Mouse (Mus musculus): Measurements from ENCODE around the gene Ly6g5c. TPM values are rescaled to one million over a fixed set of nuclear protein-coding genes. Genes with fewer than 3 reads are reported as not detected.
A peak's percentile ranks its signal among the peaks of the same experiment; 100 is the strongest.

Ly6g5c gene
- polyA plus RNA-seq, 1 experiment from 2014 or later, result not detected

DNA sequence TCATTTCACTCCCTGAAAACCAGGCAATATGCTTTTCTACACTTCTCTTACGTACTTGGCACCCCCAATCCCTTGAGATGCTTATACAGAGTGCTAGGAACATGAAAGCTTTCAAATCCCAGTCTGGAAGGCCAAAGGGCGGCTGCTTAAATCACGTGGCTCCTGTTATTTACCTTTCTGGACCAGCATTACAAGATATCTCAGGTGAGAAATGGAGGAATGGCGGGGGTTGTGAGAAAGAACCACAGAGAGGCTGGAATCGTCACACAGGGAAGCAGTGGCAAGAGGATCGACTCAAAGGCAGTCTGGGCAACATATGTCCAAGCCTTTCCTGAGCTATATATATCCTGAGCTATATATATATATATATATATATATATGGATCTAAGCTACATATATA, 17.5 kb downstream of the Ly6g5c start:
- H3K36me3 ChIP-seq, result peaks cover 41% of the 10 kb centered on the region
- H3K4me3 ChIP-seq, result peak overlapping the region; percentile 64
- no peaks in the 10 kb centered on the region for H3K9me3 ChIP-seq (replicated peaks)
- H3K27ac ChIP-seq, result 0 out of 2 replicates have a peak overlapping the region, but pooled peaks have one; percentile 54
- H3K4me1 ChIP-seq, result peaks cover 45% of the 10 kb centered on the region
- 37% methylated on average over 6 of the region's 6 CpGs for WGBS
- H3K27me3 ChIP-seq (ENCODE audit: low read depth, poor library complexity, severe bottlenecking), result no peaks in the 10 kb centered on the region
- no peak for DNase-seq (ENCODE audit: low spot score)

- under 1% methylated on average over 36 of the region's 36 CpGs for WGBS
- peaks cover 44% of the 10 kb centered on the region for H3K4me1 ChIP-seq
- H3K27me3 ChIP-seq (ENCODE audit: low read depth, poor library complexity, severe bottlenecking), result no peaks in the 10 kb centered on the region
- H3K4me3 ChIP-seq, result peak within 1 kb of the TSS; percentile 64
- DNase-seq (ENCODE audit: low spot score), result peak; percentile 83
- peaks cover 44% of the 10 kb centered on the region for H3K36me3 ChIP-seq
- H3K27ac ChIP-seq, result peak within 1 kb of the TSS; percentile 89
- no peaks in the 10 kb centered on the region for H3K9me3 ChIP-seq (replicated peaks)
Observed at GRCm38 (mm10) chr17:35126206-35126611, 18.1 kb downstream of the Ly6g5c start, which contains the start of gene D17H6S53E. D17H6S53E (plus strand) TSS chr17:35126373.

- peaks cover 44% of the 10 kb centered on the region for H3K36me3 ChIP-seq
- H3K27ac ChIP-seq, result peak overlapping the region; percentile 89
- WGBS, result 75% methylated on average over 13 of the region's 13 CpGs
Observed at GRCm38 (mm10) chr17:35127017-35127416, 18.9 kb downstream of the Ly6g5c start.

GRCm38 (mm10) chr17:35128996-35129395, 20.9 kb downstream of the Ly6g5c start:
- H3K4me1 ChIP-seq, result peaks cover 36% of the 10 kb centered on the region
- no peak overlapping the region for H3K27ac ChIP-seq
- H3K4me3 ChIP-seq, result no peak overlapping the region
- H3K9me3 ChIP-seq (replicated peaks), result no peaks in the 10 kb centered on the region
- WGBS, result 77% methylated on average over 11 of the region's 11 CpGs
- no peaks in the 10 kb centered on the region for H3K27me3 ChIP-seq (ENCODE audit: low read depth, poor library complexity, severe bottlenecking)
- H3K36me3 ChIP-seq, result peaks cover 34% of the 10 kb centered on the region
- no peak for DNase-seq (ENCODE audit: low spot score)

More at GRCm38 (mm10) chr17:35127017-35127416, 18.9 kb downstream of the Ly6g5c start:
- DNase-seq (ENCODE audit: low spot score), result no peak
- Histone ChIP-seq H3K4me1 (peaks cover 41% of the 10 kb centered on the region), H3K4me3 (peak overlapping the region; percentile 64), H3K9me3 (replicated peaks) (no peaks in the 10 kb centered on the region), H3K27me3 (ENCODE audit: low read depth, poor library complexity, severe bottlenecking) (no peaks in the 10 kb centered on the region)

GRCm38 (mm10) chr17:35131038-35131437, 23.0 kb downstream of the Ly6g5c start:
- Histone ChIP-seq H3K4me1 (peaks cover 27% of the 10 kb centered on the region), H3K4me3 (no peak overlapping the region), H3K27me3 (ENCODE audit: low read depth, poor library complexity, severe bottlenecking) (no peaks in the 10 kb centered on the region), H3K9me3 (replicated peaks) (no peaks in the 10 kb centered on the region), H3K36me3 (peaks cover 21% of the 10 kb centered on the region), H3K27ac (no peak overlapping the region)
- no peak for DNase-seq (ENCODE audit: low spot score)
- 91% methylated on average over 8 of the region's 8 CpGs for WGBS

GRCm38 (mm10) chr17:35131500-35132173, 23.6 kb downstream of the Ly6g5c start, which contains the start of gene Apom:
Apom (minus strand) TSS chr17:35132050.
- H3K9me3 ChIP-seq (replicated peaks), result no peaks in the 10 kb centered on the region
- peaks cover 26% of the 10 kb centered on the region for H3K4me1 ChIP-seq
- H3K27me3 ChIP-seq (ENCODE audit: low read depth, poor library complexity, severe bottlenecking), result no peaks in the 10 kb centered on the region
- H3K4me3 ChIP-seq, result no peak within 1 kb of the TSS
- H3K36me3 ChIP-seq, result peaks cover 21% of the 10 kb centered on the region
- DNase-seq (ENCODE audit: low spot score), result no peak
- no peak within 1 kb of the TSS for H3K27ac ChIP-seq
- WGBS, result 84% methylated on average over 15 of the region's 15 CpGs

DNA sequence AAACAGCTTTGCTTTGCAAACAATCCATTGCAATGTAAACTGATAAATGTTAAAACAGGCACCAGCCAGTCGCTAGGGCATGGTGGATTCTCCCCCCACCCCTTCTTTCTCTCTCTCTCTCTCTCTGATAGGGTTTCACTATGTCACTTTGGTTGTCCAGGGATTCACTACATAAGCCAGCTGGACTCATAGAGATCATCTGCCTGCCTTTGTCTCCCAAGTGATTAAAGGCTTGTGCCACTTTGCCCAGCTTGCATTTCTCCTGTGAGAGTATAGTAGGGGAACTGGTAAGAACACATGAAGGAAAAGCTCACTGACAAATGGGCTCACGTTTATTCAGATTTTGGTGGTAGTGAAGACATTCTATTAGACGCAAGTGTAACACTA, 24.1 kb downstream of the Ly6g5c start:
- H3K9me3 ChIP-seq (replicated peaks), result no peaks in the 10 kb centered on the region
- no peaks in the 10 kb centered on the region for H3K27me3 ChIP-seq (ENCODE audit: low read depth, poor library complexity, severe bottlenecking)
- H3K4me1 ChIP-seq, result peaks cover 26% of the 10 kb centered on the region
- H3K4me3 ChIP-seq, result no peak overlapping the region
- peaks cover 20% of the 10 kb centered on the region for H3K36me3 ChIP-seq
- DNase-seq (ENCODE audit: low spot score), result no peak
- WGBS, result 78% methylated on average over 3 of the region's 3 CpGs
- no peak overlapping the region for H3K27ac ChIP-seq

DNA sequence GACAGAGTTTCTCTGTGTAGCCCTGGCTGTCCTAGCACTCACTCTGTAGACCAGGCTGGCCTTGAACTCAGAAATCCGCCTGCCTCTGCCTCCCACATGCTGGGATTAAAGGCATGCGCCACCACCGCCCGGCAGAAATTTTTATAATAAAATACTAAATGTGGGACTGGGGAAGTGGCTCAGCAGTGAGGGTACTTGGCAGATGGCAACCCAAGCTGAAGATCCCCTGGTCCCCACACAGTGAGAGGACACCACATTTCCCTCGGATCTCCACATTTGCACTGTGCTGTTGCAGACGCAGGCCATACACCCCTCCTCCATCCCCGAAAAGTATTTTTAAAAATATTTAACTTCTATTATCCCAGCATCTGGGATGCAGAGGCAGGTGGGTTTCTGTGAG, 25.4 kb downstream of the Ly6g5c start:
- Histone ChIP-seq H3K4me1 (peaks cover 21% of the 10 kb centered on the region), H3K27ac (no peak overlapping the region), H3K27me3 (ENCODE audit: low read depth, poor library complexity, severe bottlenecking) (no peaks in the 10 kb centered on the region), H3K9me3 (replicated peaks) (no peaks in the 10 kb centered on the region), H3K4me3 (no peak overlapping the region), H3K36me3 (peaks cover 24% of the 10 kb centered on the region)
- 97% methylated on average over 7 of the region's 7 CpGs for WGBS
- DNase-seq (ENCODE audit: low spot score), result no peak

- peaks cover 32% of the 10 kb centered on the region for H3K36me3 ChIP-seq
- WGBS, result under 1% methylated on average over 66 of the region's 66 CpGs
- peak; percentile 96 for DNase-seq (ENCODE audit: low spot score)
- H3K27me3 ChIP-seq (ENCODE audit: low read depth, poor library complexity, severe bottlenecking), result no peaks in the 10 kb centered on the region
- peak within 1 kb of the TSS; percentile 97 for H3K27ac ChIP-seq
- H3K4me1 ChIP-seq, result peaks cover 14% of the 10 kb centered on the region
- no peaks in the 10 kb centered on the region for H3K9me3 ChIP-seq (replicated peaks)
- peak within 1 kb of the TSS; percentile 85 for H3K4me3 ChIP-seq
Observed at GRCm38 (mm10) chr17:35134801-35135590, 26.9 kb downstream of the Ly6g5c start, which contains the start of gene Bag6. Bag6 (plus strand) TSS chr17:35135178.

- WGBS, result under 1% methylated on average over 43 of the region's 43 CpGs
- peak overlapping the region; percentile 85 for H3K4me3 ChIP-seq
- H3K27me3 ChIP-seq (ENCODE audit: low read depth, poor library complexity, severe bottlenecking), result no peaks in the 10 kb centered on the region
- H3K36me3 ChIP-seq, result peaks cover 37% of the 10 kb centered on the region
- DNase-seq (ENCODE audit: low spot score), result no peak
- H3K9me3 ChIP-seq (replicated peaks), result no peaks in the 10 kb centered on the region
- H3K27ac ChIP-seq, result peak overlapping the region; percentile 97
- peaks cover 14% of the 10 kb centered on the region for H3K4me1 ChIP-seq
Observed at GRCm38 (mm10) chr17:35135591-35136320, 27.7 kb downstream of the Ly6g5c start.

GRCm38 (mm10) chr17:35139269-35139668, 31.2 kb downstream of the Ly6g5c start:
- Histone ChIP-seq H3K27me3 (ENCODE audit: low read depth, poor library complexity, severe bottlenecking) (no peaks in the 10 kb centered on the region), H3K4me1 (peaks cover 14% of the 10 kb centered on the region), H3K9me3 (replicated peaks) (no peaks in the 10 kb centered on the region), H3K36me3 (peaks cover 70% of the 10 kb centered on the region), H3K27ac (no peak overlapping the region), H3K4me3 (no peak overlapping the region)
- DNase-seq (ENCODE audit: low spot score), result no peak
- WGBS, result 93% methylated on average over 3 of the region's 3 CpGs

DNA sequence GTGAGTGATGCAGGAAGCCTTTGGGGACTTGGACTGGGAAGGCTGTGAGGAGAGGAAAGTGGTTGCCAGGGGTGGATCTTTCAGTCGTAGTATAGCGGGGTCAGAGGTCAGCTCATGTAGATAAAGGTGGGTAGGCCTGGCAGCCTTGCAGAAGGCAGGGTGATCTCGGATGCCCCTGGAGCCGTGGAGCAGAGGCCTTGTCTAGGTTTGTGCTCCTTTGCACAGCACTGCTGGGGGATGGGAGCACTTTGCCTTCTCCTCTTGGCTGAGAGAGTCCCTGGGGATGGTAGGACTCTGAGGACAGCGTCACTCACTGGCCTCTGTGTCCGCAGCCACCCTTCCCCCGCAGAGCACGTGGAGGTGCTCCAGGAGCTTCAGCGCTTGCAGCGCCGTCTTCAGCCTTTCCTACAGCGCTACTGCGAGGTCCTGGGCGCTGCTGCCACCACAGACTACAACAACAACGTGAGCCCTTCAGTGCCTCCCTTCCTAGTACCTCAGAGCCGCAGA, 32.5 kb downstream of the Ly6g5c start:
- DNase-seq (ENCODE audit: low spot score), result no peak
- Histone ChIP-seq H3K36me3 (peaks cover 83% of the 10 kb centered on the region), H3K4me1 (peaks cover 14% of the 10 kb centered on the region), H3K9me3 (replicated peaks) (no peaks in the 10 kb centered on the region), H3K4me3 (no peak overlapping the region), H3K27me3 (ENCODE audit: low read depth, poor library complexity, severe bottlenecking) (no peaks in the 10 kb centered on the region), H3K27ac (no peak overlapping the region)
- 82% methylated on average over 16 of the region's 16 CpGs for WGBS
